Mouse (Mus musculus) hindbrain, embryonic 16.5 days (tissue): ENCODE data around the gene Bdkrb2. TPM values are rescaled to one million over a fixed set of nuclear protein-coding genes. Genes with fewer than 3 reads are reported as not detected.
A peak's percentile ranks its signal among the peaks of the same experiment; 100 is the strongest.

Source experiments
- ATAC-seq: fragments of 200-750 bp; cut with Nextera tagmentation; 2 replicates; pipeline ENCODE4 v1.8.0; 2017; ENCODE audit warnings: moderate TSS enrichment, moderate library complexity
- H3K27ac ChIP-seq: fragments of 300-500 bp; sonication (generic); 2 replicates; pipeline ENCODE4 v1.5.1; 2014; ENCODE audit warnings: low read depth, mild to moderate bottlenecking, control low read depth, low read length, moderate library complexity
- H3K27me3 ChIP-seq: fragments of 300-500 bp; sonication (generic); replicated peaks from 2 replicates; pipeline ENCODE4 v1.6.1; 2014; ENCODE audit warnings: low read length; ENCODE audit not compliant: control insufficient read depth, insufficient read depth
- H3K36me3 ChIP-seq: fragments of 300-500 bp; sonication (generic); 2 replicates; pipeline ENCODE4 v1.6.1; 2014; ENCODE audit warnings: mild to moderate bottlenecking, low read length, moderate library complexity, mixed read lengths; ENCODE audit not compliant: control insufficient read depth, insufficient read depth
- H3K4me1 ChIP-seq: fragments of 300-500 bp; sonication (generic); 2 replicates; pipeline ENCODE4 v1.6.1; 2014; ENCODE audit warnings: low read depth, low read length; ENCODE audit not compliant: control insufficient read depth, insufficient read depth
- H3K4me2 ChIP-seq: fragments of 300-500 bp; sonication (generic); 2 replicates; pipeline ENCODE4 v1.6.1; 2014; ENCODE audit warnings: mild to moderate bottlenecking, low read length, control low read depth, moderate library complexity
- H3K4me3 ChIP-seq: fragments of 300-500 bp; sonication (generic); 2 replicates; pipeline ENCODE4 v1.5.1; 2014; ENCODE audit warnings: mild to moderate bottlenecking, low read length, control low read depth, moderate library complexity
- H3K9ac ChIP-seq: fragments of 300-500 bp; sonication (generic); 2 replicates; pipeline ENCODE4 v1.6.1; 2014; ENCODE audit warnings: low read depth, mild to moderate bottlenecking, control low read depth, low read length, moderate library complexity
- H3K9me3 ChIP-seq: fragments of 300-500 bp; sonication (generic); 2 replicates; pipeline ENCODE4 v1.6.1; 2014; ENCODE audit warnings: mild to moderate bottlenecking, low read length, moderate library complexity; ENCODE audit not compliant: control insufficient read depth
- WGBS: fragments of 180-500 bp; shearing (Covaris S2); extraction: QIAGEN DNeasy Blood & Tissue Kit; methylation state at CpG from one replicate; pipeline ENCODE4 v1.1.7; 2014; 5-methylcytosine and 5-hydroxymethylcytosine counted together
- polyA plus RNA-seq: library from polyadenylated mRNA; unstranded; fragments of >200 nt; fragmentation: Nextera tagmentation; extraction: Ambion mirVana; gene quantifications from 2 replicates; pipeline ENCODE4 v1.2.1, GENCODE M21; 2015

Gene Bdkrb2
- polyA plus RNA-seq, 1 experiment from 2014 or later = 2.5 TPM

GRCm38 (mm10) chr12:105572622-105573021 is 9.6 kb downstream of the Bdkrb2 start:
- Histone ChIP-seq H3K27ac (no peak overlapping the region), H3K4me3 (no peak overlapping the region), H3K9me3 (peaks cover 3% of the 10 kb centered on the region; the same call in 1 of the 2 replicates), H3K4me1 (no peaks in the 10 kb centered on the region), H3K9ac (no peak overlapping the region), H3K27me3 (no peaks in the 10 kb centered on the region), H3K4me2 (no peak overlapping the region), H3K36me3 (no peaks in the 10 kb centered on the region)
- 68% methylated on average over 2 of the region's 2 CpGs for WGBS
- ATAC-seq = no peak

- WGBS = 97% methylated on average over 4 of the region's 4 CpGs
- Histone ChIP-seq H3K4me1 (no peaks in the 10 kb centered on the region), H3K9me3 (peaks cover 3% of the 10 kb centered on the region; the same call in 1 of the 2 replicates)
These were observed 11.3 kb downstream of the Bdkrb2 start for GRCm38 (mm10) chr12:105574356-105574755.

GRCm38 (mm10) chr12:105580490-105580889 is 17.5 kb downstream of the Bdkrb2 start:
- H3K4me3 ChIP-seq = no peak overlapping the region

More at GRCm38 (mm10) chr12:105574356-105574755, 11.3 kb downstream of the Bdkrb2 start:
- Histone ChIP-seq H3K9ac (no peak overlapping the region), H3K36me3 (no peaks in the 10 kb centered on the region), H3K4me3 (no peak overlapping the region), H3K27me3 (no peaks in the 10 kb centered on the region), H3K4me2 (no peak overlapping the region), H3K27ac (no peak overlapping the region)
- ATAC-seq = no peak

DNA sequence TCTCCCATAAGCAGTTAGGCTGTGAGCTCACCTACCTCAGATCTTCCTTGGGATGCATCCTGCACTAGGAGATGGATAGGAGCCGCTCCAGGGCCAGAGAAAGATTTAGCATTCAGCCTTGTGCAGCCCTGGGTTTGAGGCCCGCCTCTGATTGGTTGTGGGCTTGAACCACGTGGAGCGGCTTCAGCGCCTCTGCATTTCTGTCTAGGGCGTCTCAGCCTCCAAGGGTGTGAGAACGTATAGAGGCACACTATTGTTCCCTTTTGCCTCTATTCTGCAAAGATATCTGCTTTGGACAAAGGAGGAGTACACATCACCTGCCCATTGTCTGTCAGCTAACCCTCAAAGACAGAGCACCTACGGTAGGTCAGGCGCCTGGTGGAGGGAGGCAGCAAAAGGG is 19.5 kb downstream of the Bdkrb2 start:
- H3K36me3 ChIP-seq = no peaks in the 10 kb centered on the region
- no peaks in the 10 kb centered on the region for H3K27me3 ChIP-seq
- no peak overlapping the region for H3K9ac ChIP-seq
- WGBS = 59% methylated on average over 9 of the region's 9 CpGs
- no peaks in the 10 kb centered on the region for H3K9me3 ChIP-seq
- no peak for ATAC-seq
- no peak overlapping the region for H3K27ac ChIP-seq
- no peak overlapping the region for H3K4me2 ChIP-seq
- no peak overlapping the region for H3K4me3 ChIP-seq
- H3K4me1 ChIP-seq = peaks cover 4% of the 10 kb centered on the region

More at GRCm38 (mm10) chr12:105580490-105580889, 17.5 kb downstream of the Bdkrb2 start:
- H3K9ac ChIP-seq = no peak overlapping the region
- H3K4me2 ChIP-seq = no peak overlapping the region
- peaks cover 4% of the 10 kb centered on the region for H3K4me1 ChIP-seq
- no peak overlapping the region for H3K27ac ChIP-seq
- 76% methylated on average over 17 of the region's 17 CpGs for WGBS
- no peak for ATAC-seq
- H3K27me3 ChIP-seq = no peaks in the 10 kb centered on the region
- no peaks in the 10 kb centered on the region for H3K9me3 ChIP-seq
- H3K36me3 ChIP-seq = no peaks in the 10 kb centered on the region

GRCm38 (mm10) chr12:105583484-105583883 is 20.5 kb downstream of the Bdkrb2 start:
- no peaks in the 10 kb centered on the region for H3K36me3 ChIP-seq
- no peak overlapping the region for H3K27ac ChIP-seq
- peaks cover 4% of the 10 kb centered on the region for H3K4me1 ChIP-seq
- no peaks in the 10 kb centered on the region for H3K9me3 ChIP-seq
- ATAC-seq = no peak
- no peak overlapping the region for H3K4me3 ChIP-seq
- H3K9ac ChIP-seq = no peak overlapping the region
- WGBS = 10% methylated on average over 2 of the region's 2 CpGs
- no peak overlapping the region for H3K4me2 ChIP-seq
- no peaks in the 10 kb centered on the region for H3K27me3 ChIP-seq

DNA sequence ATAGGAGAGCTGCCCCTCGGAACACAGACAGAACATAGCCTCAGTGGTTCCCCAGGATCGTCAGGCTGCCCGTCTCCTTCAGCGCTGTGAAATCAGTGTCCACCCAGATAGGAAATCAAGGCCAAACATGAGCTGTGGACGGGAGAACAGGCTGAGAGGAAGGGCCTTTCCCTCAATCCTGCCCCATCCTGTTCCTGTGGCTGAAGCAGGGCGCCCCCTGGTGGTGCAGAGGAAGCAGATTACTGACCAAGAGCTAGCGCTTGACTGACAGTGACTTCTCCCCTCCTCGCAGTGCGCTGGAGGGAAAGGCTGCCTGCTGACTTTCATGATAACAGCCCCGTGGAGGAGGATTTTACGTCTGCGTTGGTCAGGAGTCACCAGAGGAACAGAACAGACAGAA is 21.8 kb downstream of the Bdkrb2 start:
- WGBS = 22% methylated on average over 12 of the region's 12 CpGs
- H3K4me3 ChIP-seq = no peak overlapping the region
- no peak overlapping the region for H3K27ac ChIP-seq
- ATAC-seq = peak; percentile 66; the same call in 1 of the 2 replicates
- no peaks in the 10 kb centered on the region for H3K36me3 ChIP-seq
- H3K9ac ChIP-seq = no peak overlapping the region
- H3K27me3 ChIP-seq = no peaks in the 10 kb centered on the region
- no peaks in the 10 kb centered on the region for H3K9me3 ChIP-seq
- H3K4me2 ChIP-seq = no peak overlapping the region
- peaks cover 4% of the 10 kb centered on the region for H3K4me1 ChIP-seq

- no peak overlapping the region for H3K27ac ChIP-seq
- H3K9me3 ChIP-seq = no peaks in the 10 kb centered on the region
- no peak overlapping the region for H3K4me3 ChIP-seq
- H3K4me1 ChIP-seq = peaks cover 4% of the 10 kb centered on the region
- no peak for ATAC-seq
- no peak overlapping the region for H3K9ac ChIP-seq
- 83% methylated on average over 8 of the region's 8 CpGs for WGBS
- H3K4me2 ChIP-seq = no peak overlapping the region
- no peaks in the 10 kb centered on the region for H3K36me3 ChIP-seq
- no peaks in the 10 kb centered on the region for H3K27me3 ChIP-seq
These were observed 24.5 kb downstream of the Bdkrb2 start for GRCm38 (mm10) chr12:105587526-105587925.

DNA sequence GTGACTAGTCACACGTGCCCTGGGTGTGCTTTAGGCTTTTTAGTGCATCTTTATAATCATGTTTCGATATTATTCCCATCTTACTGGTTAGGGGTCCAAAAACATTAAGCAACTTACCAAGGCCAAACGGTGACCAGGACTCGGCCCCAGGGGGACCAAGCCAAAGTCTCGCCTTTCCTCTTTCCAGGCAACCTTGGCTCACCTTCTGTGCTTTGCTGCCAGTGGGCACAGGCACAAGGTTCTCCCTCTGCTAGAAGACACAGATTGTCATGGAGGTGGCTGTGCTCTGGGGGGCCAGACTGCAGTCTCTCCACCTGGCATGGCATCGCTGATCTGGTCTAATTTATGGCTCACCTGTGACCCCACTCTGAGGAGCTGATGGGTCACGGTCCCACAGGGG is 27.8 kb downstream of the Bdkrb2 start:
- no peak for ATAC-seq
- Histone ChIP-seq H3K9me3 (no peaks in the 10 kb centered on the region), H3K9ac (no peak overlapping the region), H3K4me3 (no peak overlapping the region), H3K4me2 (no peak overlapping the region), H3K4me1 (no peaks in the 10 kb centered on the region), H3K36me3 (no peaks in the 10 kb centered on the region), H3K27ac (no peak overlapping the region), H3K27me3 (no peaks in the 10 kb centered on the region)
- 85% methylated on average over 7 of the region's 7 CpGs for WGBS

GRCm38 (mm10) chr12:105592361-105592761 is 29.3 kb downstream of the Bdkrb2 start:
- Histone ChIP-seq H3K9me3 (no peaks in the 10 kb centered on the region), H3K27me3 (no peaks in the 10 kb centered on the region), H3K36me3 (no peaks in the 10 kb centered on the region), H3K4me1 (no peaks in the 10 kb centered on the region), H3K27ac (no peak overlapping the region), H3K9ac (no peak overlapping the region), H3K4me3 (no peak overlapping the region), H3K4me2 (no peak overlapping the region)
- no peak for ATAC-seq
- 96% methylated on average over 23 of the region's 23 CpGs for WGBS

GRCm38 (mm10) chr12:105593471-105593870 is 30.4 kb downstream of the Bdkrb2 start:
- no peaks in the 10 kb centered on the region for H3K36me3 ChIP-seq
- no peak for ATAC-seq
- no peaks in the 10 kb centered on the region for H3K27me3 ChIP-seq
- H3K9ac ChIP-seq = no peak overlapping the region; the same call in 1 of the 2 replicates
- H3K27ac ChIP-seq = no peak overlapping the region
- H3K4me3 ChIP-seq = no peak overlapping the region
- H3K4me2 ChIP-seq = no peak overlapping the region
- H3K9me3 ChIP-seq = no peaks in the 10 kb centered on the region
- H3K4me1 ChIP-seq = no peaks in the 10 kb centered on the region
- WGBS = 63% methylated on average over 4 of the region's 4 CpGs
